Mouse (Mus musculus): ENCODE data around the gene Kmt5b.

The Kmt5b gene

GRCm38 (mm10) chr19:3767276-3767780 is at the start of gene Kmt5b:
Kmt5b (plus strand) TSS chr19:3767421.
- DNase-seq: peak; percentile 78

GRCm38 (mm10) chr19:3718481-3719361 is 48.5 kb upstream of the Kmt5b start:
- DNase-seq: peak; percentile 79

GRCm38 (mm10) chr19:3719362-3719891 is 47.8 kb upstream of the Kmt5b start:
- peak; percentile 71 for DNase-seq

- no peak for DNase-seq
These were observed 44.1 kb upstream of the Kmt5b start for GRCm38 (mm10) chr19:3723170-3723569.

GRCm38 (mm10) chr19:3723904-3724303 is 43.3 kb upstream of the Kmt5b start:
- peak; percentile 32 for DNase-seq

GRCm38 (mm10) chr19:3724779-3725178 is 42.4 kb upstream of the Kmt5b start:
- peak; percentile 86 for DNase-seq

- DNase-seq: no peak
These were observed 38.3 kb upstream of the Kmt5b start for GRCm38 (mm10) chr19:3728901-3729300.

- DNase-seq: no peak
These were observed 36.2 kb upstream of the Kmt5b start for GRCm38 (mm10) chr19:3730781-3731646.

- no peak for DNase-seq
These were observed 31.2 kb upstream of the Kmt5b start for GRCm38 (mm10) chr19:3736001-3736400.

- no peak for DNase-seq
These were observed 27.6 kb upstream of the Kmt5b start for GRCm38 (mm10) chr19:3739650-3740049.

- no peak for DNase-seq
These were observed 24.5 kb upstream of the Kmt5b start for GRCm38 (mm10) chr19:3742716-3743115.

- no peak for DNase-seq
These were observed 23.9 kb upstream of the Kmt5b start for GRCm38 (mm10) chr19:3743362-3743761.

GRCm38 (mm10) chr19:3743851-3744512 is 23.2 kb upstream of the Kmt5b start:
- DNase-seq: peak; percentile 87

- DNase-seq: no peak
These were observed 14.5 kb upstream of the Kmt5b start for GRCm38 (mm10) chr19:3752621-3753239.

GRCm38 (mm10) chr19:3753240-3753633 is 14.0 kb upstream of the Kmt5b start:
- DNase-seq: no peak

- no peak for DNase-seq
These were observed 13.5 kb upstream of the Kmt5b start for GRCm38 (mm10) chr19:3753738-3754137.

GRCm38 (mm10) chr19:3757861-3758260 is 9.4 kb upstream of the Kmt5b start:
- no peak for DNase-seq

GRCm38 (mm10) chr19:3765221-3765820 is 1.9 kb upstream of the Kmt5b start:
- peak; percentile 72 for DNase-seq

GRCm38 (mm10) chr19:3766378-3766777 is 843 bp upstream of the Kmt5b start:
- DNase-seq: peak; percentile 57

GRCm38 (mm10) chr19:3767781-3768696 is 818 bp downstream of the Kmt5b start:
- peak; percentile 92 for DNase-seq
